Mouse (Mus musculus) heart, embryonic 14.5 days (tissue): ENCODE results near the gene 4930469K13Rik. TPM values are rescaled to one million over a fixed set of nuclear protein-coding genes. Genes with fewer than 3 reads are reported as not detected.

Experiments
- ATAC-seq: fragments of 200-750 bp; cut with Nextera tagmentation; 2 replicates; pipeline ENCODE4 v1.8.0; 2017; ENCODE audit warnings: low read depth, moderate TSS enrichment; ENCODE audit not compliant: insufficient number of reproducible peaks, insufficient read depth, low FRiP score
- H3K27ac ChIP-seq, 2 experiments: fragments of 200-500 bp in 1 of 2; fragments of 300-500 bp in 1 of 2; sonication (generic) in 1 of 2; replicated peaks in 1 of 2; 2 replicates each; pipeline ENCODE4 v1.5.1; 2012 to 2014; ENCODE audit warnings: low read depth in 2 of 2, low read length in 2 of 2, control low read depth in 1 of 2, mild to moderate bottlenecking in 1 of 2, mixed read lengths in 1 of 2; ENCODE audit not compliant: control insufficient read depth in 1 of 2, insufficient read depth in 1 of 2
- H3K27me3 ChIP-seq: fragments of 300-500 bp; sonication (generic); 2 replicates; pipeline ENCODE4 v1.6.1; 2014; ENCODE audit warnings: mild to moderate bottlenecking, low read length, control low read depth; ENCODE audit not compliant: control insufficient read depth, insufficient read depth
- H3K36me3 ChIP-seq: fragments of 300-500 bp; sonication (generic); 2 replicates; pipeline ENCODE4 v1.6.1; 2014; ENCODE audit warnings: mild to moderate bottlenecking, control low read depth, low read length, mixed read lengths; ENCODE audit not compliant: control insufficient read depth, insufficient read depth
- H3K4me1 ChIP-seq, 2 experiments: fragments of 200-500 bp in 1 of 2; fragments of 300-500 bp in 1 of 2; sonication (generic) in 1 of 2; 2 replicates each; pipeline ENCODE4 v1.6.1; 2012 to 2014; ENCODE audit warnings: low read length in 2 of 2, control low read depth in 1 of 2, mixed read lengths in 1 of 2; ENCODE audit not compliant: control insufficient read depth in 2 of 2, insufficient read depth in 2 of 2
- H3K4me2 ChIP-seq: fragments of 300-500 bp; sonication (generic); 2 replicates; pipeline ENCODE4 v1.6.1; 2014; ENCODE audit warnings: mild to moderate bottlenecking, low read length
- H3K4me3 ChIP-seq, 2 experiments: fragments of 200-500 bp in 1 of 2; fragments of 300-500 bp in 1 of 2; sonication (generic) in 1 of 2; 2 replicates each; pipeline ENCODE4 v1.5.1; 2012 to 2014; ENCODE audit warnings: low read length in 2 of 2, mild to moderate bottlenecking in 2 of 2, control low read depth in 1 of 2, low read depth in 1 of 2, moderate library complexity in 1 of 2; ENCODE audit not compliant: control insufficient read depth in 1 of 2, insufficient read depth in 1 of 2
- H3K9ac ChIP-seq: fragments of 300-500 bp; sonication (generic); 2 replicates; pipeline ENCODE4 v1.6.1; 2014; ENCODE audit warnings: mild to moderate bottlenecking, low read length
- H3K9me3 ChIP-seq: fragments of 300-500 bp; sonication (generic); 2 replicates; pipeline ENCODE4 v1.6.1; 2016; ENCODE audit warnings: low read length, control low read depth; ENCODE audit not compliant: control insufficient read depth
- WGBS: fragments of 180-500 bp; shearing (Covaris S2); extraction: QIAGEN DNeasy Blood & Tissue Kit; methylation state at CpG from one replicate; pipeline ENCODE4 v1.1.7; 2014; 5-methylcytosine and 5-hydroxymethylcytosine counted together
- polyA plus RNA-seq: library from polyadenylated mRNA; unstranded; fragments of >200 nt; fragmentation: Nextera tagmentation; extraction: Ambion mirVana; gene quantifications from 2 replicates; pipeline ENCODE4 v1.2.1, GENCODE M21; 2014

The 4930469K13Rik gene
- polyA plus RNA-seq, 1 experiment from 2014 or later = not detected

DNA sequence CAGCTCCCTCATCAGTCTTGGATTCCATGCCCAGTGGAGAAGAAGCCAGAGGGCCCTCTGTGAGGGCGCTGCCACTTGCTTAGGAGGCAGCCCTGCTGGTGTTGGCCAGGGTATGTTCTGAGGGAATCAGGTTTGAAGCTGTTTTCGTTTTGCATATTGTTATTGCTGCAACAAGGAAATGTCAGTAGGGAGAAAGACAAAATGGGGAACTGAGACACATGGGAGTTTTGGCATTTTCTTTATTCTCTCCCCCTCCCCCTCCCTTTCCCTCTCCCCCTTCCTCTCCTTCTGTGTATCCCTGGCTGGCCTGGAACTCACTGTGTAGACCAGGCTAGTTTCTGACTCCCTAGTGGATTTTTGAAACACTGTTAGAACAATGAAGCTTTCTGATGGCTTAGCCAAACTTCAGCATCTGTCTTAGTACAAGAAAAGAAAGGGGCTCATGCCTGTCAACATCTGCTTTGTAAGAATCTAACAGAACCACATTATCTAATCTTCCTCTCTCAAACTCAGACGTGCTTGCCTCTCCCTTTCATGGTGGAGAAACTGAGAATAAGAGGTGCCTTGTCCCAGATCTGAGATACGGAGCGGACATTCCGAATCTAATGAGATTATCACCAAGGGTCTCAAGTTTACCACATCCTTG is 86.2 kb downstream of the 4930469K13Rik start:
- no peaks in the 10 kb centered on the region for H3K9me3 ChIP-seq
- WGBS = 32% methylated on average over 6 of the region's 6 CpGs

DNA sequence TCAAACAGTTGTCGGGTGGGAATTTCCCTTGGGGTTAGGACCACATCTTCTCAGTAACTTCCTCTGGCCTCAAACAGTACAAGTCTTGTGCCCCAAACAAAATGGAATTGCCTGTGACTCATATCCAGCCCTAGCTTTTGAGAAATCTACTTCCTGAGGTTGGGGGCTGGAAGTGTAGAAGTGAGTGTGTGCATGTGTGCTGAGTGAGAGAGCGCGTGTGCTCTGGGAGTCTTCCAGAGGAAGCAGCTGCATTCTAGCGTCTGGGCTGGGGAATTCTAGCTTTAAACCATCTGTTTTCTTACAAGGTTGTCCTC is 87.5 kb downstream of the 4930469K13Rik start:
- Histone ChIP-seq H3K36me3 (no peaks in the 10 kb centered on the region), H3K4me3 (no peak overlapping the region), H3K4me2 (no peak overlapping the region), H3K9me3 (no peaks in the 10 kb centered on the region), H3K4me1 (0 out of 4 replicates have a peak, but pooled peaks cover 0 to 3% of the 10 kb centered on the region in 2 experiments), H3K27me3 (no peaks in the 10 kb centered on the region), H3K9ac (no peak overlapping the region), H3K27ac (0 out of 4 replicates have a peak overlapping the region, but pooled peaks of 1 of the 2 experiments have one; percentile 50)
- 46% methylated on average over 4 of the region's 4 CpGs for WGBS
- peak; percentile 56; the same call in 1 of the 2 replicates for ATAC-seq

More for the DNA sequence above, 86.2 kb downstream of the 4930469K13Rik start:
- H3K9ac ChIP-seq = no peak overlapping the region
- H3K4me2 ChIP-seq = no peak overlapping the region
- ATAC-seq = no peak
- H3K27me3 ChIP-seq = no peaks in the 10 kb centered on the region
- 0 out of 4 replicates have a peak, but pooled peaks cover 0 to 3% of the 10 kb centered on the region in 2 experiments for H3K4me1 ChIP-seq
- no peaks in the 10 kb centered on the region for H3K36me3 ChIP-seq
- H3K27ac ChIP-seq = no peak overlapping the region
- no peak overlapping the region for H3K4me3 ChIP-seq

GRCm38 (mm10) chr11:34010133-34010858 is 88.1 kb downstream of the 4930469K13Rik start:
- Histone ChIP-seq H3K36me3 (no peaks in the 10 kb centered on the region), H3K4me3 (no peak overlapping the region), H3K9me3 (no peaks in the 10 kb centered on the region), H3K4me1 (0 out of 4 replicates have a peak, but pooled peaks cover 0 to 3% of the 10 kb centered on the region in 2 experiments), H3K4me2 (no peak overlapping the region), H3K27me3 (no peaks in the 10 kb centered on the region), H3K27ac (peak overlapping the region; percentile 16 to 50; a peak in 1 of 4 replicates), H3K9ac (no peak overlapping the region)
- no peak for ATAC-seq
- 56% methylated on average over 7 of the region's 7 CpGs for WGBS

GRCm38 (mm10) chr11:34009316-34010087 is 88.9 kb downstream of the 4930469K13Rik start:
- no peak for ATAC-seq
- Histone ChIP-seq H3K4me1 (0 out of 4 replicates have a peak, but pooled peaks cover 0 to 3% of the 10 kb centered on the region in 2 experiments), H3K4me3 (no peak overlapping the region), H3K9me3 (no peaks in the 10 kb centered on the region), H3K27ac (peak overlapping the region in 1 of 2 experiments; percentile 50; a peak in 1 of 4 replicates), H3K4me2 (no peak overlapping the region), H3K36me3 (no peaks in the 10 kb centered on the region), H3K9ac (no peak overlapping the region), H3K27me3 (no peaks in the 10 kb centered on the region)
- WGBS = 76% methylated on average over 12 of the region's 12 CpGs

DNA sequence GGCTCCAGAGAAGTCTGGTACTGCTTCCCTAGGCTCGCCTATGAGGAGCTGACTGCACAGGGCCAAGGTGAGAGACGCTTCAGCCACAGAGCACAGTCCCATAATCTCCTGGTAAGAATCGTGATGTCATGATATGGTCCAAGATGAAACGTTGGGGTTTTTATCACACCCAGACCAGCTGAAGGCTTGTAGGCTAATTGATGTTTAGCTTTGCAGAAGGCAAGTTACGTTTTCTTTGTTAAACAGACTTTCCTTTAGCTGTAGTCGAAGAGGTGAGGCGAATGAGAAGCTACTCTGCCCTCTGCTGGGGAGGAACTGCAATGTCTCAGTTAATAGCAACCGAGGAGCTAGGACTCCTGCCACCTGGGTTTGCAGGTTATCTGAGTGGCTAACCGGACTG is 89.7 kb downstream of the 4930469K13Rik start:
- 38% methylated on average over 9 of the region's 9 CpGs for WGBS
- ATAC-seq = no peak
- H3K4me2 ChIP-seq = no peak overlapping the region

DNA sequence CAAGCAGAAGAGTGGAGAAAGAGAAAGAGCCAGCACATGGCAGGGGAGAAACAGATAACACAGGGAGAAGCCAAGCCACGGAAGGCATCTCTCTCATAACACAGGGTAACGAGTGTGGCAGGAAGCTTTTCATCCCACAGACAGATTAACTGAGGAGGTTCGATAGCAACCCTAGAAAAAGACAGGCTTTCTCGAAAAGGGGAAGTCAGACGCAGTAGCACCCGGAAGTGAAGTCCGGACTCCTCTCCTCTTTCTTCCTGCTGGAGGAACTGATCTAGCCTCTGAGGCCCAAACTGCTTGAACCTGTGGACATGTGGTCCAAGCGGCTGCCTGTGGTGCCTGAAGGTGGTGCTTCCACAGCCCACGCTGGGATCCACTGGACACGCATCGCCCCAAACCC is 90.1 kb downstream of the 4930469K13Rik start:
- Histone ChIP-seq H3K27me3 (no peaks in the 10 kb centered on the region), H3K4me1 (0 out of 4 replicates have a peak, but pooled peaks cover 0 to 3% of the 10 kb centered on the region in 2 experiments), H3K9me3 (no peaks in the 10 kb centered on the region), H3K9ac (no peak overlapping the region), H3K4me3 (no peak overlapping the region), H3K4me2 (no peak overlapping the region), H3K36me3 (no peaks in the 10 kb centered on the region), H3K27ac (no peak overlapping the region)
- WGBS = 66% methylated on average over 11 of the region's 11 CpGs
- no peak for ATAC-seq

More for the DNA sequence above, 89.7 kb downstream of the 4930469K13Rik start:
- Histone ChIP-seq H3K4me1 (0 out of 4 replicates have a peak, but pooled peaks cover 0 to 3% of the 10 kb centered on the region in 2 experiments), H3K4me3 (no peak overlapping the region), H3K36me3 (no peaks in the 10 kb centered on the region), H3K27ac (no peak overlapping the region), H3K27me3 (no peaks in the 10 kb centered on the region), H3K9me3 (no peaks in the 10 kb centered on the region), H3K9ac (no peak overlapping the region)

DNA sequence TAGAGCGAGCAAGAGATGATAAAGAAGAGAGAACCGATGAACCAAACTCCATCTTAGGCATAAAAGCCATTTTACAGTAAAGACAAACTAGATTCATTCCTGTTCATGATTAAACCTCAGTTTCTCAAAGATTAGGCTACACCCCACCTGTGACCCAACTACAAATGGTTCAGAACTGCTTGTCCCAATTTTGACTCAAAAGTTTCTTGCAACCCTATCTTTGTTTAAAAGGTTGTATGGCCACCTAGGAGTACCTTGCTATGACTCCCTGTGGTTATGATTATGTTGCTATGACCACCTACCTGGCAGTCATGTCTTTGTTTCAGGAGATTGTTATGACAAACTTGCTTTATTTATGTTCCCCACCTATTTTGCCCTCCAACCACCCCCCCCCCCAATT is 90.7 kb downstream of the 4930469K13Rik start:
- WGBS = 61% methylated on average over 2 of the region's 2 CpGs
- H3K4me2 ChIP-seq = no peak overlapping the region
- no peaks in the 10 kb centered on the region for H3K9me3 ChIP-seq
- no peaks in the 10 kb centered on the region for H3K27me3 ChIP-seq
- ATAC-seq = no peak
- no peaks in the 10 kb centered on the region for H3K36me3 ChIP-seq
- H3K27ac ChIP-seq = no peak overlapping the region
- H3K4me3 ChIP-seq = no peak overlapping the region
- 0 out of 4 replicates have a peak, but pooled peaks cover 0 to 3% of the 10 kb centered on the region in 2 experiments for H3K4me1 ChIP-seq
- no peak overlapping the region for H3K9ac ChIP-seq
